Mouse (Mus musculus) layer of hippocampus, adult 9-11 months (tissue): Measurements from ENCODE around the gene Wfs1.

Experiments
- DNase-seq: peaks from one replicate; pipeline ENCODE4 v3.0.0; 2022

Wfs1 gene

GRCm38 (mm10) chr5:36928701-36929100 lies 60.3 kb downstream of the Wfs1 start:
- DNase-seq = no peak

GRCm38 (mm10) chr5:36923826-36924700 lies 64.9 kb downstream of the Wfs1 start:
- DNase-seq = peak; percentile 48

- no peak for DNase-seq
Observed at GRCm38 (mm10) chr5:36922811-36923210, 66.2 kb downstream of the Wfs1 start.

- DNase-seq = no peak
Observed at GRCm38 (mm10) chr5:36921871-36922270, 67.1 kb downstream of the Wfs1 start.

- no peak for DNase-seq
Observed at GRCm38 (mm10) chr5:36920072-36920471, 68.9 kb downstream of the Wfs1 start.

GRCm38 (mm10) chr5:36918016-36918415 lies 71.0 kb downstream of the Wfs1 start:
- DNase-seq = no peak

- no peak for DNase-seq
Observed at GRCm38 (mm10) chr5:36917245-36917644, 71.8 kb downstream of the Wfs1 start.

GRCm38 (mm10) chr5:36916581-36916980 lies 72.4 kb downstream of the Wfs1 start:
- peak; percentile 58 for DNase-seq
